ENCODE assay signal across 22 mouse cellular contexts in the genomic region with DNA sequence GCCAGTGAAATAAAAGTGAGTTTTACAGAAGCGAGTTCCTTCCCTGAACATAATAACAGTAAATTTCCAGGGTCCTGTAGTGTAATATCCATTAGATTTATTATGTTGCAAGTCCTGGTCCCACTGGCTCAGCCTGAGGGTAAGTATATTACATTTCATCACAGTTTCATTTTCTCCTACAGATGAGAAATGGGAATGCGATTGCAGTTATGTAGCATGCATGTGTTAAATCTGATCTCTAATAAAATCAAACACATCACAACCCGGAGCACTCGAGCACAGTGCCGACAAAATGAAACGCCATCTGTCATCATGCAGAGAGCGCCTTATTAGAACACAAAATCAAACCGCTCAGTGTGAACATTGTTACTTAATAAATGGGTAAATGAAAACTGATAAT.
DNase-seq lines count a peak whose midpoint lies in the region; ATAC-seq and TF ChIP-seq lines count a peak whose summit lies in the region.
"Had no signal": no experiment of that assay in that cellular context is flagged by ENCODE, and none has a peak within 500 bp of the region (broad histone marks: within the 10 kb centered on the region; RNA-seq: fewer than 3 reads in every experiment).

No protein-coding gene starts in this region.

- WGBS in forebrain, embryonic 14.5 days = 45% methylated on average over 8 of the region's 8 CpGs
- 90% methylated on average over 8 of the region's 8 CpGs for WGBS in forebrain, embryonic 10.5 days
- whole genome bisulfite sequencing in limb, embryonic 13.5 days = 44% methylated on average over 8 of the region's 8 CpGs
- WGBS in limb, embryonic 10.5 days = 81% methylated on average over 8 of the region's 8 CpGs
- 39% methylated on average over 8 of the region's 8 CpGs for WGBS in forebrain, embryonic 16.5 days
- WGBS in stomach, postnatal 0 days = 58% methylated on average over 8 of the region's 8 CpGs

- peaks cover 12% of the 10 kb centered on the region for H3K4me1 ChIP-seq in forebrain, embryonic 14.5 days (ENCODE audit: control insufficient read depth, insufficient read depth, low read length)
- H3K4me1 ChIP-seq in forebrain, embryonic 10.5 days = peaks cover 11% of the 10 kb centered on the region
- peaks cover 14% of the 10 kb centered on the region for H3K4me1 ChIP-seq in limb, embryonic 13.5 days
- H3K4me1 ChIP-seq in limb, embryonic 10.5 days = peaks cover 7% of the 10 kb centered on the region
- peaks cover 11% of the 10 kb centered on the region for H3K4me1 ChIP-seq in forebrain, embryonic 16.5 days (replicated peaks; ENCODE audit: control insufficient read depth, insufficient read depth, low read length)
- H3K4me1 ChIP-seq in stomach, postnatal 0 days (replicated peaks; ENCODE audit: control insufficient read depth, insufficient read depth) = no peaks in the 10 kb centered on the region
- H3K4me1 ChIP-seq: embryonic facial prominence, embryonic 12.5 days; heart, embryonic 15.5 days; limb, embryonic 15.5 days; liver, embryonic 15.5 days had no signal

- peak; percentile 48; the same call in 1 of the 2 replicates for ATAC-seq in forebrain, embryonic 14.5 days
- no peak; the same call in 1 of the 2 replicates for ATAC-seq in limb, embryonic 13.5 days (ENCODE audit: low FRiP score, low read depth)
- ATAC-seq in forebrain, embryonic 16.5 days = peak; percentile 64; the same call in 1 of the 2 replicates
- ATAC-seq in stomach, postnatal 0 days (ENCODE audit: low FRiP score, low TSS enrichment) = no peak
- ATAC-seq: intestine, embryonic 16.5 days; midbrain, embryonic 16.5 days had no signal

- H3K36me3 ChIP-seq in forebrain, embryonic 14.5 days (ENCODE audit: control insufficient read depth, insufficient read depth, low read length) = no peaks in the 10 kb centered on the region
- H3K36me3 ChIP-seq in forebrain, embryonic 10.5 days (replicated peaks) = no peaks in the 10 kb centered on the region
- no peaks in the 10 kb centered on the region for H3K36me3 ChIP-seq in limb, embryonic 13.5 days
- no peaks in the 10 kb centered on the region for H3K36me3 ChIP-seq in limb, embryonic 10.5 days
- H3K36me3 ChIP-seq in forebrain, embryonic 16.5 days (ENCODE audit: control insufficient read depth, insufficient read depth) = no peaks in the 10 kb centered on the region
- no peaks in the 10 kb centered on the region for H3K36me3 ChIP-seq in stomach, postnatal 0 days (ENCODE audit: control insufficient read depth, insufficient read depth, low read length)
- H3K36me3 ChIP-seq: embryonic facial prominence, embryonic 12.5 days; heart, embryonic 15.5 days; limb, embryonic 15.5 days; liver, embryonic 15.5 days had no signal

- H3K27me3 ChIP-seq in forebrain, embryonic 14.5 days (replicated peaks; ENCODE audit: control insufficient read depth, insufficient read depth, low read length) = no peaks in the 10 kb centered on the region
- H3K27me3 ChIP-seq in forebrain, embryonic 10.5 days (ENCODE audit: poor library complexity, severe bottlenecking) = peaks cover 3% of the 10 kb centered on the region; the same call in 1 of the 2 replicates
- peaks cover 3% of the 10 kb centered on the region; the same call in 1 of the 2 replicates for H3K27me3 ChIP-seq in limb, embryonic 13.5 days
- H3K27me3 ChIP-seq in limb, embryonic 10.5 days (ENCODE audit: low read depth, poor library complexity, severe bottlenecking) = no peaks in the 10 kb centered on the region
- 0 out of 2 replicates have a peak, but pooled peaks cover 4% of the 10 kb centered on the region for H3K27me3 ChIP-seq in forebrain, embryonic 16.5 days (replicated peaks; ENCODE audit: control insufficient read depth, insufficient read depth, low read length)
- no peaks in the 10 kb centered on the region for H3K27me3 ChIP-seq in stomach, postnatal 0 days (ENCODE audit: control insufficient read depth, insufficient read depth, low read length)
- H3K27me3 ChIP-seq: CH12.LX; embryonic facial prominence, embryonic 12.5 days; heart, embryonic 15.5 days; liver, embryonic 15.5 days had no signal

- DNase-seq in forebrain, embryonic 14.5 days (ENCODE audit: low spot score) = peak; percentile 72
- DNase-seq in forebrain, embryonic 10.5 days (ENCODE audit: extremely low spot score, low spot score) = no peak
- no peak for DNase-seq in limb, embryonic 10.5 days (ENCODE audit: low spot score)
- peak; percentile 73 for DNase-seq in layer of hippocampus, adult 9-11 months
- DNase-seq in left cerebral cortex, postnatal 14 days (ENCODE audit: low spot score in 2 of 2) = no peak
- no peak for DNase-seq in stomach, postnatal 0 days (ENCODE audit: low spot score)
- DNase-seq: adrenal gland, postnatal 14 days; cerebellum, adult 8-10 months; gastrocnemius, postnatal 14 days; heart, adult 2 months; heart, postnatal 4 days; thymus, postnatal 36 days had no signal

- no peak for TF ChIP-seq EP300 in stomach, postnatal 0 days (optimal IDR thresholded peaks at IDR 0.05)

- H3K4me3 ChIP-seq in forebrain, embryonic 14.5 days (ENCODE audit: low read depth, low read length) = no peak overlapping the region
- no peak overlapping the region for H3K4me3 ChIP-seq in forebrain, embryonic 10.5 days
- no peak overlapping the region for H3K4me3 ChIP-seq in limb, embryonic 13.5 days
- H3K4me3 ChIP-seq in limb, embryonic 10.5 days = no peak overlapping the region
- no peak overlapping the region for H3K4me3 ChIP-seq in forebrain, embryonic 16.5 days (replicated peaks; ENCODE audit: low read length)
- H3K4me3 ChIP-seq in stomach, postnatal 0 days (ENCODE audit: low read depth, low read length) = no peak overlapping the region
- H3K4me3 ChIP-seq: embryonic facial prominence, embryonic 12.5 days; erythroblast, embryonic 14.5 days; heart, adult 2 months; heart, embryonic 15.5 days; limb, embryonic 15.5 days; liver, embryonic 15.5 days had no signal

- 0 out of 2 replicates have a peak overlapping the region, but pooled peaks have one; percentile 16 for H3K27ac ChIP-seq in forebrain, embryonic 14.5 days (ENCODE audit: low read depth, low read length)
- H3K27ac ChIP-seq in forebrain, embryonic 10.5 days = no peak overlapping the region
- H3K27ac ChIP-seq in limb, embryonic 13.5 days = no peak overlapping the region
- no peak overlapping the region for H3K27ac ChIP-seq in limb, embryonic 10.5 days
- H3K27ac ChIP-seq in forebrain, embryonic 16.5 days (ENCODE audit: low read length) = no peak overlapping the region
- no peak overlapping the region for H3K27ac ChIP-seq in stomach, postnatal 0 days (replicated peaks)
- H3K27ac ChIP-seq: embryonic facial prominence, embryonic 12.5 days; heart, adult 2 months; heart, embryonic 15.5 days; limb, embryonic 15.5 days; liver, embryonic 15.5 days had no signal

- intact Hi-C loops in left cerebral cortex, postnatal 14 days (cut with DNase I) = no loop called here

- TF ChIP-seq CTCF in stomach, postnatal 0 days (IDR thresholded peaks at IDR 0.05; ENCODE audit: low read depth) = no peak

- H3K9ac ChIP-seq in forebrain, embryonic 14.5 days (ENCODE audit: low read length) = no peak overlapping the region
- no peak overlapping the region for H3K9ac ChIP-seq in limb, embryonic 13.5 days
- H3K9ac ChIP-seq in forebrain, embryonic 16.5 days (replicated peaks; ENCODE audit: low read depth, low read length) = no peak overlapping the region
- no peak overlapping the region for H3K9ac ChIP-seq in stomach, postnatal 0 days (ENCODE audit: low read length)
- H3K9ac ChIP-seq: embryonic facial prominence, embryonic 12.5 days; heart, embryonic 15.5 days; limb, embryonic 15.5 days; liver, embryonic 15.5 days had no signal

- no peaks in the 10 kb centered on the region for H3K9me3 ChIP-seq in forebrain, embryonic 14.5 days (replicated peaks; ENCODE audit: control insufficient read depth, low read length)
- no peaks in the 10 kb centered on the region for H3K9me3 ChIP-seq in forebrain, embryonic 10.5 days
- H3K9me3 ChIP-seq in limb, embryonic 13.5 days = no peaks in the 10 kb centered on the region
- H3K9me3 ChIP-seq in limb, embryonic 10.5 days (replicated peaks) = no peaks in the 10 kb centered on the region
- no peaks in the 10 kb centered on the region for H3K9me3 ChIP-seq in forebrain, embryonic 16.5 days (ENCODE audit: control insufficient read depth, low read length)
- H3K9me3 ChIP-seq in stomach, postnatal 0 days (ENCODE audit: control insufficient read depth, low read length) = no peaks in the 10 kb centered on the region
- H3K9me3 ChIP-seq: embryonic facial prominence, embryonic 12.5 days; heart, embryonic 15.5 days; limb, embryonic 15.5 days; liver, embryonic 15.5 days had no signal

- no peak overlapping the region; the same call in 1 of the 2 replicates for H3K4me2 ChIP-seq in forebrain, embryonic 14.5 days (ENCODE audit: low read length)
- 0 out of 2 replicates have a peak overlapping the region, but pooled peaks have one; percentile 7 for H3K4me2 ChIP-seq in limb, embryonic 13.5 days (replicated peaks)
- no peak overlapping the region for H3K4me2 ChIP-seq in forebrain, embryonic 16.5 days (ENCODE audit: low read length)
- no peak overlapping the region for H3K4me2 ChIP-seq in stomach, postnatal 0 days (replicated peaks; ENCODE audit: low read depth)
- H3K4me2 ChIP-seq: embryonic facial prominence, embryonic 12.5 days; heart, embryonic 15.5 days; limb, embryonic 15.5 days; liver, embryonic 15.5 days had no signal

Comparison
In these comparisons a context has a peak if more than half of its experiments do, and no peak if none do; other contexts are left out.
1. DNase-seq: peak in forebrain, embryonic 14.5 days (single experiment) and layer of hippocampus, adult 9-11 months (single experiment); none in forebrain, embryonic 10.5 days (single experiment), limb, embryonic 10.5 days (single experiment), left cerebral cortex, postnatal 14 days (0 of 2) and stomach, postnatal 0 days (single experiment).
2. ATAC-seq: peak in forebrain, embryonic 14.5 days (single experiment) and forebrain, embryonic 16.5 days (single experiment); none in limb, embryonic 13.5 days (single experiment) and stomach, postnatal 0 days (single experiment).